Comparison of ENCODE assay signal across 8 mouse cellular contexts in the genomic region with DNA sequence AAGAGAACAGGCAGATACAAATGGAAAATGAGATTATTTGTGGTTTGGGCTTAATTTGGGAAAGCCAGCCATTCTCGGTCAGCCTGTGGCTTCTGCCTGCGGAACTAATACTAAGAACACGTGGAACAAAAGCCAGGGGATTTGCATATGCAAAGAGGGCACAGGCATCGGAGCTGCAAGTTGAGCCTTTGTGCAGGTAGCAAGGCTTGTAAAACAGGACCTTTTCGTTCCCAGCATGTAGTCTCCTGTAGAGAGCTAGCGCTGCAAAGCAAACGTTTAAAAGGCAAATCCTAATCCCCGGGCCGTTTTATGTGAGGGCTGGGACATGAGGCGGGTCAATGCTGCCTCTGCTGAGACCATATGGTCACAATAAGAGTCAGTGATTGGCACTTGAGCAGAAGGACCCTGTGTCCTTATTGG. TPM values are rescaled to one million over a fixed set of nuclear protein-coding genes. Genes with fewer than 3 reads are reported as not detected.
DNase-seq lines count a peak whose midpoint lies in the region; ATAC-seq and TF ChIP-seq lines count a peak whose summit lies in the region.

No protein-coding gene starts in this region.

- no peak for TF ChIP-seq EP300 in lung, postnatal 0 days (IDR thresholded peaks at IDR 0.05)

- H3K4me1 ChIP-seq in embryonic facial prominence, embryonic 10.5 days = peaks cover 15% of the 10 kb centered on the region
- peaks cover 11% of the 10 kb centered on the region for H3K4me1 ChIP-seq in hindbrain, embryonic 16.5 days (ENCODE audit: control insufficient read depth, insufficient read depth, low read depth, low read length)
- H3K4me1 ChIP-seq in lung, postnatal 0 days (ENCODE audit: insufficient read depth, low read depth, low read length) = peaks cover 4% of the 10 kb centered on the region; the same call in 1 of the 2 replicates

- H3K9ac ChIP-seq in hindbrain, embryonic 16.5 days (ENCODE audit: low read depth, low read length) = peak overlapping the region; percentile 85
- peak overlapping the region; percentile 70 for H3K9ac ChIP-seq in lung, postnatal 0 days (replicated peaks; ENCODE audit: low read depth)

- ATAC-seq in hindbrain, embryonic 16.5 days = peak; percentile 40; the same call in 1 of the 2 replicates
- ATAC-seq in lung, postnatal 0 days = no peak

- no peak for TF ChIP-seq CTCF in lung, postnatal 0 days (IDR thresholded peaks at IDR 0.05)

- no peaks in the 10 kb centered on the region for H3K9me3 ChIP-seq in embryonic facial prominence, embryonic 10.5 days
- no peaks in the 10 kb centered on the region for H3K9me3 ChIP-seq in hindbrain, embryonic 16.5 days (ENCODE audit: control insufficient read depth, low read length)
- H3K9me3 ChIP-seq in lung, postnatal 0 days (ENCODE audit: low read length) = no peaks in the 10 kb centered on the region

- peak overlapping the region; percentile 90 for H3K27ac ChIP-seq in embryonic facial prominence, embryonic 10.5 days (replicated peaks)
- peak overlapping the region; percentile 85 for H3K27ac ChIP-seq in hindbrain, embryonic 16.5 days (ENCODE audit: low read depth, low read length)
- H3K27ac ChIP-seq in lung, postnatal 0 days (ENCODE audit: low read length) = peak overlapping the region; percentile 81

- DNase-seq in thymus, postnatal 0 days (ENCODE audit: low spot score) = peak; percentile 14
- DNase-seq in thymus, adult 18-20 months = no peak
- peak; percentile 50 for DNase-seq in embryonic facial prominence, embryonic 10.5 days (ENCODE audit: low spot score)
- peak; percentile 18 for DNase-seq in lung, postnatal 0 days (ENCODE audit: low spot score)
- DNase-seq in retina, embryonic 14.5 days (ENCODE audit: low spot score) = peak; percentile 57
- no peak for DNase-seq in frontal cortex, postnatal 36 days (ENCODE audit: low spot score in 2 of 2)
- DNase-seq in adrenal gland, adult 2 months = no peak

- 0% methylated on average over 10 of the region's 10 CpGs for WGBS in embryonic facial prominence, embryonic 10.5 days
- WGBS in hindbrain, embryonic 16.5 days = 2% methylated on average over 10 of the region's 10 CpGs
- 0% methylated on average over 10 of the region's 10 CpGs for WGBS in lung, postnatal 0 days

- peak overlapping the region; percentile 82 for H3K4me3 ChIP-seq in embryonic facial prominence, embryonic 10.5 days
- peak overlapping the region; percentile 81 for H3K4me3 ChIP-seq in hindbrain, embryonic 16.5 days (ENCODE audit: low read length)
- peak overlapping the region; percentile 63 for H3K4me3 ChIP-seq in lung, postnatal 0 days (ENCODE audit: low read depth, low read length)

- H3K27me3 ChIP-seq in embryonic facial prominence, embryonic 10.5 days (replicated peaks; ENCODE audit: low read depth, poor library complexity, severe bottlenecking) = no peaks in the 10 kb centered on the region
- H3K27me3 ChIP-seq in hindbrain, embryonic 16.5 days (replicated peaks; ENCODE audit: control insufficient read depth, insufficient read depth, low read length) = no peaks in the 10 kb centered on the region
- no peaks in the 10 kb centered on the region for H3K27me3 ChIP-seq in lung, postnatal 0 days (replicated peaks; ENCODE audit: insufficient read depth, low read length)

- peak overlapping the region; percentile 83 for H3K4me2 ChIP-seq in hindbrain, embryonic 16.5 days (ENCODE audit: low read length)
- H3K4me2 ChIP-seq in lung, postnatal 0 days (replicated peaks; ENCODE audit: low read depth, low read length) = peak overlapping the region; percentile 82

- peaks cover 30% of the 10 kb centered on the region for H3K36me3 ChIP-seq in embryonic facial prominence, embryonic 10.5 days (replicated peaks)
- H3K36me3 ChIP-seq in hindbrain, embryonic 16.5 days (ENCODE audit: control insufficient read depth, insufficient read depth, low read length) = peaks cover 13% of the 10 kb centered on the region; the same call in 1 of the 2 replicates
- H3K36me3 ChIP-seq in lung, postnatal 0 days (ENCODE audit: insufficient read depth, low read length) = peaks cover 12% of the 10 kb centered on the region; the same call in 1 of the 2 replicates

RNA-seq across cellular contexts. Expression of a gene that starts 0.6 kb away (rescaled TPM):
- 1.3 and 1.4 TPM in 2 replicates for polyA plus RNA-seq in thymus, postnatal 0 days (2015; fragmentation: Nextera tagmentation; extraction: Ambion mirVana)
- polyA plus RNA-seq in embryonic facial prominence, embryonic 10.5 days (2016; fragmentation: Nextera tagmentation; extraction: Ambion mirVana) = 5.4 and 6.2 TPM in 2 replicates
- polyA plus RNA-seq in hindbrain, embryonic 16.5 days (2015; fragmentation: Nextera tagmentation; extraction: Ambion mirVana) = 6.9 and 7.9 TPM in 2 replicates
- polyA plus RNA-seq in lung, postnatal 0 days (2015; fragmentation: Nextera tagmentation; extraction: Ambion mirVana) = 1.7 and 1.8 TPM in 2 replicates
- total RNA-seq in adrenal gland, adult 2 months (2021) = 1 to 10 TPM; 2.0 to 3.1 TPM
- 0.52 and 0.71 TPM in 2 replicates for polyA plus RNA-seq in adrenal gland, adult 2 months (2012; rRNA removed)

RNA-seq across cellular contexts. Expression of a gene that starts 16.7 kb away (rescaled TPM):
- polyA plus RNA-seq in thymus, postnatal 0 days (2015; fragmentation: Nextera tagmentation; extraction: Ambion mirVana) = 6.4 and 6.5 TPM in 2 replicates
- polyA plus RNA-seq in embryonic facial prominence, embryonic 10.5 days (2016; fragmentation: Nextera tagmentation; extraction: Ambion mirVana) = 15.0 and 15.6 TPM in 2 replicates
- polyA plus RNA-seq in hindbrain, embryonic 16.5 days (2015; fragmentation: Nextera tagmentation; extraction: Ambion mirVana) = 14.4 and 16.2 TPM in 2 replicates
- 5.7 and 6.0 TPM in 2 replicates for polyA plus RNA-seq in lung, postnatal 0 days (2015; fragmentation: Nextera tagmentation; extraction: Ambion mirVana)
- 10 to 100 TPM; 12.8 to 18.1 TPM for total RNA-seq in adrenal gland, adult 2 months (2021)
- 0.27 and 0.47 TPM in 2 replicates for polyA plus RNA-seq in adrenal gland, adult 2 months (2012; rRNA removed)

RNA-seq across cellular contexts. Expression of a gene that starts 18.4 kb away (rescaled TPM):
- polyA plus RNA-seq in thymus, postnatal 0 days (2015; fragmentation: Nextera tagmentation; extraction: Ambion mirVana) = 1.4 TPM in 2 replicates
- 0.39 and 0.51 TPM in 2 replicates for polyA plus RNA-seq in embryonic facial prominence, embryonic 10.5 days (2016; fragmentation: Nextera tagmentation; extraction: Ambion mirVana)
- 1.3 and 1.9 TPM in 2 replicates for polyA plus RNA-seq in hindbrain, embryonic 16.5 days (2015; fragmentation: Nextera tagmentation; extraction: Ambion mirVana)
- polyA plus RNA-seq in lung, postnatal 0 days (2015; fragmentation: Nextera tagmentation; extraction: Ambion mirVana) = 5.0 and 6.2 TPM in 2 replicates
- 1 to 10 TPM; 3.1 to 4.5 TPM for total RNA-seq in adrenal gland, adult 2 months (2021)
- polyA plus RNA-seq in adrenal gland, adult 2 months (2012; rRNA removed) = 3.8 and 6.1 TPM in 2 replicates

RNA-seq across cellular contexts. Expression of a gene that starts 44.3 kb away (rescaled TPM):
- polyA plus RNA-seq in thymus, postnatal 0 days (2015; fragmentation: Nextera tagmentation; extraction: Ambion mirVana) = 0.12 TPM in 1 of 2 replicates, not detected in the other
- 1.1 and 1.4 TPM in 2 replicates for polyA plus RNA-seq in embryonic facial prominence, embryonic 10.5 days (2016; fragmentation: Nextera tagmentation; extraction: Ambion mirVana)
- 0.45 and 0.46 TPM in 2 replicates for polyA plus RNA-seq in hindbrain, embryonic 16.5 days (2015; fragmentation: Nextera tagmentation; extraction: Ambion mirVana)
- 0.08 and 0.27 TPM in 2 replicates for polyA plus RNA-seq in lung, postnatal 0 days (2015; fragmentation: Nextera tagmentation; extraction: Ambion mirVana)
- total RNA-seq in adrenal gland, adult 2 months (2021) = not detected
- polyA plus RNA-seq in adrenal gland, adult 2 months (2012; rRNA removed) = not detected in 2 replicates

RNA-seq across cellular contexts. Expression of a gene that starts 56.9 kb away (rescaled TPM):
- polyA plus RNA-seq in thymus, postnatal 0 days (2015; fragmentation: Nextera tagmentation; extraction: Ambion mirVana) = not detected in 2 replicates
- polyA plus RNA-seq in embryonic facial prominence, embryonic 10.5 days (2016; fragmentation: Nextera tagmentation; extraction: Ambion mirVana) = not detected in 2 replicates
- polyA plus RNA-seq in hindbrain, embryonic 16.5 days (2015; fragmentation: Nextera tagmentation; extraction: Ambion mirVana) = 0.07 and 0.11 TPM in 2 replicates
- not detected in 2 replicates for polyA plus RNA-seq in lung, postnatal 0 days (2015; fragmentation: Nextera tagmentation; extraction: Ambion mirVana)
- not detected for total RNA-seq in adrenal gland, adult 2 months (2021)
- polyA plus RNA-seq in adrenal gland, adult 2 months (2012; rRNA removed) = not detected in 2 replicates

Comparison
In these comparisons a context has a peak if more than half of its experiments do, and no peak if none do; other contexts are left out.
1. DNase-seq: peak in thymus, postnatal 0 days (single experiment), embryonic facial prominence, embryonic 10.5 days (single experiment), lung, postnatal 0 days (single experiment) and retina, embryonic 14.5 days (single experiment); none in thymus, adult 18-20 months (0 of 2), frontal cortex, postnatal 36 days (0 of 2) and adrenal gland, adult 2 months (single experiment).
2. Peak in every context shown above with its lines, with median percentiles within 50 percentile points of each other: H3K27ac ChIP-seq and H3K4me3 ChIP-seq.